Mouse (Mus musculus): ENCODE data around the gene Mindy1.

The Mindy1 gene

DNA sequence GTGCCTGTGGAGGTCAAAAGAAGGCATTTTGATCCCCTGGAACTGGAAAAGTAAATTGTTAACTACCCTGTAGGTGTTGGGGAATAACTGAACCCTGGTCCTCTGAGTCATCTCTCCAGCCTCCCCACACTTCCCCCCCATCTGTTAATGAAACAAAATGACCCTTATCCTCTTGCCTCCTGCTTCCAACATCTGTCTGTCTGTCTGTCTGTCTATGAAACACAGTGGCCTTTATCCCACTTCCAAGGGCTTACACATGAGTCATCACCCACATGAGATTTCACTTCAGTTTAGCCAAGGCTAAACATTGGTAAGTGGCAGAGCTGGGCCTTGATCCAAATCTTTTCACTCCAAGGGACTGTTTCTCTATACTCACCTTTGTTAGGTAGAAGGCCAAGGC is 13.3 kb upstream of the Mindy1 start:
- in situ Hi-C loops (cut with MseI, MboI): no loop called here

DNA sequence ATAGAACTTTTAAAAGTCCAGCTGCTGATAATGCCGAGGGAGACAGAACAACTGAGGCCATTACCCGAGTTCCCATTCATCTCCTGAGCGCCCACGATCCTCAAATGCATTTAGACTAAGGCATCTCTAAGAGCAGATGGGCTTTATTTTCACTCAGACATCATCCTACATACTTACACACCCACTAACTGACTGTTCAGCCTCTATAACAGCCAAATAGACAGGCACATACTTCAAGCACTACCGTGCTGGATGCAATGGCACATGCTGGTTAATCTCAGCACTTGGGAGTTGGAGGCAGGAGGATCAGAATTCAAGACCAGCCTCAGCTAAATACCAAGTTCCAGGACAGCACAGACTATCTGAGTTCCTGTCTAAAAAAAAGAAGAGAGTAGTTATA is 11.4 kb upstream of the Mindy1 start:
- in situ Hi-C loops (cut with MseI, MboI): no loop called here

DNA sequence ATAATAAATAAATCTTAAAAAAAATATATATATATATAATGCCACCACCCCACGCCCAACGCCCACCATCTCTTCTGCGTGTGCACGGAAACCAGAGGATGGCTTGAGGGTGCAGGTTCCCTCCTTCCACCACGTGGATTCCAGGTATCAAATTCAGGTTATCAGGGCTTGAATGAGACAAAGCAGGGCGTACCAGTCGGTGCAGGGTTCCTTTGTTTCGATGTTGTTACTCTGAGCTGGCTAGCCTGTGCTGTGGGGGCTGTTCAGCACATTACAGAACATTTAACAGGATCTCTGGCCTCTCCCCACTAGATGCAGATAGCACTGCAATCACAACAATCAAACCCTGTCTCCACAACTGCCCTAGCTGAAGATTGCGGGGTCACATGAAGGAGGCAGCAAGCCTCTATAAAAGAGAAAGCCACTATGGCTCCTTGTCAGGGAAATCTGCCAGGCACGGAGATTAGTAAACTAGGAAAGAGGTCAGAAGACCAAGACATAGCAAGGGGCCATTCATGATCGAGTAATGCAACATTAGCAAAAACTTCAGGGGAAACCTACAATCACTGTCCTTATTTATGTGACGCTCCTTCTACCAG is 10.3 kb upstream of the Mindy1 start:
- in situ Hi-C loops (cut with MseI, MboI): no loop called here

DNA sequence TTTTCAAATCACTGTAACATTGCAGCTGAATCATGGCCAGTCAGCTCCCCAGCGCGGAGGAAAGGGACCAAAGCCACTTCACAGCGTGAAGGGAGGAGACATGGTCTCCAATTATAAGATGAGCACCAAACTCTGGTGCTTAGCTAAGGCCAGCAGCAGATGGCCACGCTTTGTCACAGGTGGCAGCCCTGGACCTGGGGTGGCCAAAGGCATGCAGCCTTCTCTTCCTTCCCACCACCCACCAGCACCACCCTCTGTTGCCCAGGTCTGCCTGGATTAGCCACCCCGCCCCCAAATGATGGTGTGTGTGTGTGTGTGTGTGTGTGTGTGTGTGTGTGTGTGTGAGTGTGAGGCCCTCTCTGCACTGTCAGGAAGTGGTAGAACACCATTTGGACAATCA is 7.7 kb upstream of the Mindy1 start:
- in situ Hi-C loops (cut with MseI, MboI): no loop called here

DNA sequence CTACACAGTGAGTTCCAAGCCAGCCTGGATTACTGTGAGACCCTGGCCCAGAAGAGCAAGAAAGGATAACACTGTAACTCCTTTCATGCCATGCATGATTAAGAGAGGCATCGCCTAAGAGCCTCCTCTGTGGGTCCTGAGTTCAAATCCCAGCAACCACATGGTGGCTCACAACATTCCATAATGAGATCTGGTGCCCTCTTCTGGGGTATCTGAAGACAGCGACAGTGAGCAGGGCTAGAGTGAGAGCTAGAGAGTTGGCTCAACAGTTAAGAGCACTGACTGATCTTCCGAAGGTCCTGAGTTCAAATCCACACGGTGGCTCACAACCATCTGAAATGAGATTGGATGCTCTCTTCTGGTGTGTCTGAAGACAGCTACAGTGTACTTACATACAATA is 6.7 kb upstream of the Mindy1 start:
- in situ Hi-C loops (cut with MseI, MboI): no loop called here

DNA sequence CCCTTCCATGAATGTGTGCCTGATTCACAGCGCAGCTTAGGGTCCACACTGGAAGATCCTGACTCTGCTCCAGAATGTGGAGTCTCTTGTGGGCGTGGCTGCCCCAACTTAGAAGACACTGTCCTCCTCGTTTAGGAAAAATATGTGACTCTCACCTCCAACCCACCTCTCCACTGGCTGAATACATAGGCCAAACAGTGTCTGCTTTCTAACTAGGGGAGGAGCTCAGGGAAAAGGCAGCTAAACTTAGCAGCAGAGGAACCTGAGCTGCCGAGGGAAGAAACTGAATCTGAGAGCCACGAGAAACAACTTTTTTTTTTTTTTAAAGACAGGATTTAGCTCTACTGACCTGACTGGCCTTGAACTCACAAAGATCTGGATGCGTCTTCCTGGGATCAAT is 6.0 kb upstream of the Mindy1 start:
- in situ Hi-C loops (cut with MseI, MboI): no loop called here

DNA sequence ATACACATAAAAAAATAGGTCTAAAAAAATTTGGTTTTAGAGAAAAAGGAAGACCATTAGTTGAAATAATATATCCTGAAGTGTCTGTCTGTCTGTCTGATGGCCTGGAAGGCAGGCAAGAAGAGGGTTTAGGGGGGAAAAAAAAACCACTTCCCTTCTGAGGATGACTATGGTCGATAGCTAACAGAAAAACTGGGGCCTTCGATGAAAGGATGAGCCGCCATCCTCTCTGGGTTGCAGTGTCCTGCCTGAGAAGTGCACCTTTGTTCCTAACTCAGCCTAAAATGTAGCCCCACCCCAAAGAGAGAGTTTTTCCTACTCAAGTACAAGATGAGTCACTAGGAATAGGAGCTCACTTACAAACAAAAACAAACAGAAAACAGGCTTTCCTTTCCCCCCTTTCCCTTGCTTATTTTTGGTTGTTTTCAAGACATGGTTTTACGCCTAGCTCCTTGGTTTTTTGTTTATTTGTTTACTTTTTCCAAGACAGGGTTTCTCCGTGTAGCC is 4.7 kb upstream of the Mindy1 start:
- in situ Hi-C loops (cut with MseI, MboI): no loop called here

DNA sequence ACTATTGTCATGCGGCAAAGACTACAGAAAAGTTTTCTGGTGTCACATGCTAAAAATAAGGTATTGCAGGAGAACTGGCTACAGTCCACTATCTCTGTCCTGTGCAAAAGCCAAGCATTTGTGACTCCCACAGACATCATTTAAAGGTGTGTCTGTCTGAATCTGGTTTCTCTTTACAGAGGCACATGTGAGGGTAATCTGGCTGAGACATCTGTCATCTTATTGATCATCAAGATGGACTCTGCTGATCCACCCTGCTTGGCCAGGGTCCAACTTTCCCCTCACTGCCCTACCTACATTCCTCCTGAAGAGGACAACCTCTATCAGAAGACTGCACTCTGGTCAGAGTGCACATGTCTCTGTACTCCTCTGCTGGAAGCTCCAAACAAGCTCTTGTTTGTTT is 4.0 kb upstream of the Mindy1 start:
- in situ Hi-C loops (cut with MseI, MboI): no loop called here

DNA sequence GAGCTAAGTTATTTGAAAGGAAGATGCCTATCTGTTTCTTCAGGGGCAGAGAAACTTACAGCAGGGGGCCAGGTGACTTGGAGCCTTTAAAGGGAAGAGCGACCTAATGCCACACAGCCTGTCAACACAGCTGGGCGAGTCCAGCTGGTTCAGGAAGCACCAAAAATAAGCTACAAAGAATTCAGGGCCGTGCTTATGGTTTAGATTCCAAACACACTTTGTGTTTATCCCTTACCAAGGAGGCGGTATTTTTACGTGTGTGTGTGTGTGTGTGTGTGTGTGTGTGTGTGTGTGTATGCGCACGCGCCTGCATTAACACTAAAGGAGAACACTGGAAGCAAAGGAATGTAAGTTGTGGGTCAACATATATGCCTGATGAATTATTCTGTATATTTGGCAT is 398 bp upstream of the Mindy1 start:
- in situ Hi-C loops (cut with MseI, MboI): no loop called here

DNA sequence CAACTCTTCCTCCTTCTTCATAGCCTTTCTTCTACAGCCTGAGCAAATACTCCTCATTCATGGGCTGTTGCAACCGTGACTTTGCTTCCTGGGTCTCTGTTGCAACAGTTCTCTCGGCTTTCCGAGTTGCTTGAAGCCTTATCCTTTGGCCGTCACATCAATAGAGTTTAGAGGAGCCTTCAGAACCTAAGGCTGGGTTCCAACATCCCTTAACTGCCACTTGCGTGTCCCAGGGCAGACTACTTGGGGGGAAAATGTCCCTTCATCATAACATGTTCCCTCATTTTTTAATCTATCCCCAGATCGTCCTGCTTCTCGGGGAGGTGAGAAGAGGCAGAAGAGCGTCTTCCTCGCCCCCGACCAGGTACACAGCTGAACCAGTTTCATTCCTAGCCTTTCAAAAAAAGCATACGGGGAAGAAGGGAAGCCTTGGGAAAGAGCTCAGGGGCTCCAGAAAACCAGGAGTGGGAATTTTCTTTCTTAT is 1.3 kb downstream of the Mindy1 start:
- in situ Hi-C loops (cut with MseI, MboI): no loop called here

DNA sequence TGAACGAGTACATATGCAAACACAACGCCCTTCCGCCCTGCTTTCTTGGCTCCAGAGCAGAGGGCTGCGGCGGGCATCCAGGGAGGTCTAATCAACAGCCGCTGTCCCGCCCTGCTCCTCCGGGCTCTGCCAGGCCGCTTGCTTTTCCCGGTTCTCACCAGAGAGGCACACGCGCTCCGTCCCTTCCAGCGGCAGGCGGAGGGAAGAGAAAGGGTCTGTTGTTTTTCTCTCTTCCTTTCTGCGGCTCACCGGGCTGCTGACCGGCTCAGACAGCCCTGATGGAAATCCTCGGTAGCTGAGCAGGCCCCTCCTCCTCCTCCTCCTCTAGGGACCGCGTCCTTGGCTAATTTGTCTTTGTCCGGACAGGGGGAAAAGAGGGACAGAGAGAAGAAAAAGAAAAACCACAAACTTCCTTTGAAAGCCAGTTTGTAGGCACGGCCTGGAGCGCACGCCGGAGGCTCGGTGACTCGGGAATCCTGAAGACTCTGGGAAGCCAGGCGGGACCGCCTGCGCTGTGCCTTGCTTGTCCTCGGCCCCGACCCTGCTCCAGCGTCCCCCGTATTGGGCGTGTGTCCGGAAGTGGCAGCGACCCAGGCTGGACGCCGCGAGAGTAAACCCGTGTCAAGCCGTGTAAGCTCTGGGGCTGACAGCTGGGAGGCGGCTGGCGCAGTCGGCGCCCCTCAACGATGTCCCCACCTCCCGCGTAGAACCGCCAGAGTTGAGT is 1.9 kb downstream of the Mindy1 start:
- in situ Hi-C loops (cut with MseI, MboI): no loop called here

DNA sequence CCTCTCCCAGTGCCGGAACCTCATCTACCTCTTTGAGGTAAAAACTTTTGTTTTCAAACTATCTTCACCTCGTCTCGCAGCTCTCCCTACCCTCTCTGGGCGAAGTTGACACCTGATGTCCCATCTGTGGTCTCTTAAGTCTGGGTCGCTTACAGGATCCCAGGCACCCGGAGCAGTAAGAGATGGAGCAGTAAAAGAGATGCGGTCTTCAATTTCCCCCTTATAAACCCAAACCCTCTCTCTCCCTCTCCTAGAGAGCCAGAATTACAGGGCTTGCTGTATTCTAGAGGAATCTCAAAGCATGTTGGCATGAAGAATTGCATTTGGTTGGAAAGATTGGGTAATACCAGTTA is 2.4 kb downstream of the Mindy1 start:
- in situ Hi-C loops (cut with MseI, MboI): no loop called here

DNA sequence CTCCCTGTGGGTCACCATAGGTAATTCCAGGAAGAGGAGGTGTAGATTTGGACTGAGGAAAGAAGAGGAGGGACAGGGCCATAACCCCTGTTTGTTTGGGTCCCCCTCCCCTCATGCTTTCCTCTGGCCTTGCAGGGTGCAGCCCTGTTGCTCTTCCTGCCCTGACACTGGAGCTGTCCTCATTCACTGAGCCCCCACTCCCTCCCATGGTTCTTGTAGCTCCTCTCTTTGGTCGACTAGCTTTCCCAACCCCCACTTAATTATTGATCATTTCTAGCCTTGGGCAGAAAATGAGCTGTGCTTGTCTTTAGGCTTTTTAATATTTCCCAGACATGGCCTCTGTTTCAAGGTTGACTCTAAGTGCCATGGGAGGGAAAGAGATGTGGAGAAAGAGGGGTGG is 2.9 kb downstream of the Mindy1 start:
- in situ Hi-C loops (cut with MseI, MboI): no loop called here

DNA sequence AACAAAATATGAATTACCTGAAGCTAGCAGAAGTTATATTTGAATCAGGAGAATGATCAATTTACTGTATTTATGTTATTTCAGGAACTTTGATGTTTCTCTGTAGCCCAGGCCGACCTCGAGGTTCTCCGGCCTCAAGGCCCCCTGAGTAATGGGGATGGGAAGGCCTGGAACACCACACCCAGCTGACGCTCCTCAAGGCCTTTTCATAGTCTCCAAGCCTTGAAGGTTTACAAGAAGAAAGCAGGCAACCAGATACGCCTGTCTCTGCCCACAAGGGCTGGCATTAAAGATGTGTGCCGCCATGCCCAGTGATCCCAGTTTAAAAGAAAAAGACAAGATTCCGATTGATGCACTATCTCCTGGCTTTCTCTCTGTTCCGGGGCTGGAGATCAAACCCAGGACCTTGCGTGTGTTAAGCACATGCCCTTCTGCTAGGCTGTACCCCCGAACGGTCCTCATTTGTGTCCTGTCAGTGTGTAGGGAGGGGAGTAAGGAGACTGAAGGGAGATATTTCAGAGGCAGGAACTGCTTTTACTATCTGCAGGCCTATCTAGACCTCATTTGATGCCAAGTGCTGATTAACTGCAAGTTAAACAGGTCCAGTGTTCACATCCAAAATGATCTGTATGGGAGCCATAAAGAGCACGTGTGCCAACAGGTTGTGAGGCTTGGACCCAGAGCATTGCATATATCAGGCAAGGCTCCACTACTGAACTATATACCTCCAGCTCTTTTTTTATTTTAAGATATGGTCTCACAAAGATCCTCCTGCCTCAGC is 3.5 kb downstream of the Mindy1 start:
- in situ Hi-C loops (cut with MseI, MboI): no loop called here

DNA sequence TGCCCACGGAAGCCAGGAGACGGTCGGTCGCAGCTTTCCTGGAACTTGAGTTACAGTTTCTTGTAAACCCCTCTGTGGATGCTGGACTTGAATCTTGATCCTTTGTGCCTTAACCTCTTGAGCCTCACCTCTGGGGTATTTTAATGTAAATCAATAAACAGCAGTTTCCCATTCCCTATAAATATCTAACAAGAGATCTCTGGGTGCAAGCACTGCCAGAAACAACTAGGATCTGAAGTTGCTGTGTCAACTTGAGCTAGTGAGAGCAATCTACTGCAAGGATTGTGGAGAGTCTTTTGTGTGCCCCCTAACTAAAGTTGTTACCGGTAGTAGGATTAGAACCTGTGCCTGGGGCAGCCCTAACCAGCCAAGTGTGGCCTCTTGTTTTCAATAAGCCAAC is 4.2 kb downstream of the Mindy1 start:
- in situ Hi-C loops (cut with MseI, MboI): no loop called here

DNA sequence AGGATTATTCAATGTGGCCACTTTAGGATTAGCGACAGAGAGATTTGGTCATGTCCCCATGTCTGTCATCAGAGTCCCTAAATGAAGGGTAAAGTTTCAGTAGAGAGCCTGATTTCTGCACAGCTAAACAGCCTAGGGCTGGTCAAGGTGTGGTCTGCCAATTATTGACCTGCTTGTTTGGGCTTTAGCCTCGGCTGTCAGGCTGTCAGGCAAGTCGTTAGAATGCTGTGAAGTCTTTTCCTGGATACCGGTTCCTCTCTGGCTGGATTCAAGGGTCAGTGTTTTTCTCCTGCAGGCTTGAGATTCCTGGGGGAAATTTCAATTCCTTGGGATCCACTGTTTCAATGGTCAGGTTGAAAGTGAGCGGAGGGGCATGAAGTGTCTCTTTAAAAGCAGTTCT is 4.9 kb downstream of the Mindy1 start:
- in situ Hi-C loops (cut with MseI, MboI): no loop called here

DNA sequence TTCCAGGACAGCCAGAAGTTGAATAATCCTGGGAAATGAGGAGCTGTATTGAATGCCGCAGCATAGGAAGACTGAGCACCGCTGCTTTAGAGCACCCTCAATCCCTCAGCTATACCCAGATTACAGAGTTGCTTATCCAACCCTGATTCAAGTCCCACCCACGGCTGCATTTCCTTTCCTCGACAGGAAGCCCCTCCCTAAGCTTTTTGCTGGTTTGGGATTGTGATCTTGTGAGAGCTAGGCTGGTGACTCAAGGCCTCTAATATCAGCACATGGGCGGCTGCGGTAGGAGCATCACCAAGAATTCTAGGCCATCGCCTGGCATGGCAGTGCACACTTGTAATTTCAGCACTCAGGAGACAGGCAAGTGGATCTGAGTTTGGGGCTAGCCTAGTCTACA is 5.4 kb downstream of the Mindy1 start:
- in situ Hi-C loops (cut with MseI, MboI): no loop called here

DNA sequence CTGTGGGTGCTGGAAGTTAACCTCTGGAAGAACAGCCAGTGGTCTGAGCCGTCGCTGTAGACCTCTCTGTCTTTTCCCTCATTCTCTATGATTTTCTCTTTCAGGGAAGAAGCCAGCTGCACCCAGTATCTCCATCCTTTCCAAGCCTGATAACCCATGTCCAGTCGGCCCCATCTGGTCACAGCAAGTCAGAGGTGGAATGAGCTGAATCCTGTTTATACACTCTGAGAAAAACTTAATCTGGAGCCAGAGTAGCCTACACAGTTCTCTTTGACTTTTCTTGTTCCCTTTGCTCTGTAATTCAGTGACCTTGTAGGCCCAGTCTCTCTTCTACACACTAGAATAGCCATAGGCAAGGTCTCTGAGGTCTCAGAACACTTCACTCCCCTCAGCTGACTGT is 6.4 kb downstream of the Mindy1 start:
- in situ Hi-C loops (cut with MseI, MboI): no loop called here

DNA sequence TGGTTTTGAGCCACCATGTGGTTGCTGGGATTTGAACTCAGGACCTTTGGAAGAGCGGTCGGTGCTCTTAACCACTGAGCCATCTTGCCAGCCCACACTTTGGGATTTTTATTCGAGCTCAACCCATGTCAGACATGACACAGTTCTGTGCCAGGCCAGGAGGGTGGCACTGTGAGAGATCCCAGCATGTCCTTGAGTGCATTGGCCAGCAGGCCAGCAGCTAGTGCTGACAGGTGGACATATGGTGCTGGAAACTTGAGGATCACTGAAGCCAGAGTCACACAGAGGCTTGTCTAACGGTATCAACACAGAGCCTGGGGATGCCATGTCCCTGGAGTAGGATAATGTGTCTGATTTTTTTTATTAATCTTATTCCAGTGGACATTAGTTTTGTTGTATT is 8.3 kb downstream of the Mindy1 start:
- in situ Hi-C loops (cut with MseI, MboI): no loop called here

DNA sequence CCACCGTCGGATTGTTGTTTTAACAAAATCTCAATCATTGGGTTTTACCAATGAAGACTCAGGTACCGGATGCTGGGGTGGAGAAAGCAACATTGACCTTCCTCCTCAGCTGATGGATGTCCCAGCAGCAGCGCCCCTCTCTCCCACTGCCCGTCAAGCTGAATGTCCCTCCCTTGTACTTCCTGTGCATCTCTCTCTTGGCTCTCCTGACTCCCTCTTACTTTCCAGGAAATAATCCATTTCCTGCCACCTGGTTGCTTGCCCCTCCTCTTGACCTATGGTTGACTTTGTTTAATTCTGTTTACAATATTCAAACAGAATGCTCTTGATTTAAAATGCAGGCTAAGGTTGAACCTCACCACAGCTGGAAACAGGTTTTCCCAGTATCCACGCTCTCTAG is 9.0 kb downstream of the Mindy1 start:
- in situ Hi-C loops (cut with MseI, MboI): no loop called here

DNA sequence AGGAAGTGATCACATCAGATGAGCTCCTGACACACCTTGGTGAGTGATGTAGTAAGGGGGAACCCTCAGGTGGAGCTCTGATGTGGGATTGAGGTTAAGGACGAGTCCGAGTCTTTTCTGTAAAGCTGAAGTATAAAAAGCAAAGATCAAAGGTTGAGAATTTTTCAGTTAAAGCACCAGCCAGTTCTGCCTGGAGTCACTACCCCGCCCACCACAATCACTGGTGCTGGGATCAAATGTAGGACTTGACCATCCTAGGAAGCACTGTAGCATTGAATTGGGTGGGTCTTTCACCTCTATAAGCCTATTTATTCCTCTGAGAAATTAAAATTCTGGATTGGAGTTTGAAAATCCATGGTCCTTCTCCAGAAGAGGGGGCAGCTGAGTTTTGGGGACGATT is 9.9 kb downstream of the Mindy1 start:
- in situ Hi-C loops (cut with MseI, MboI): no loop called here

DNA sequence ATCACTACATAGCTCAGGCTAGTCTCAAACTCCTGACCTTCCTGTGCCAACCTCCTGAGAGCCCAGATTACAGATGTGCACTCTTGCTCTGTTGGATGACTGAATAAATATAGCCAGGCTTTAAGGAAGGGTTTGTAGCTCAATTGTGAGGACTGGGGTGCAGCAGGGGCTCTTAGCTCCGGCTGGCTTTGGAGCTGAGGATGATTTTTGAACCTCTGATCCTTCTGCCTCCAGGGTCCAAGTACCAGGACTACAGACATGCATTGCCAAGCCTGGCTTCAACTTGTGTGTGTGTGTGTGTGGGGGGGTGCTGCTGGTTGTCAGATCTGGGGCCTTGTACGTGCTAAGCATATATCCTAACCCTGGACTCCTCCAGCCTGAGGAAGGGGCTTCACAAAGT is 11.8 kb downstream of the Mindy1 start:
- in situ Hi-C loops (cut with MseI, MboI): no loop called here

DNA sequence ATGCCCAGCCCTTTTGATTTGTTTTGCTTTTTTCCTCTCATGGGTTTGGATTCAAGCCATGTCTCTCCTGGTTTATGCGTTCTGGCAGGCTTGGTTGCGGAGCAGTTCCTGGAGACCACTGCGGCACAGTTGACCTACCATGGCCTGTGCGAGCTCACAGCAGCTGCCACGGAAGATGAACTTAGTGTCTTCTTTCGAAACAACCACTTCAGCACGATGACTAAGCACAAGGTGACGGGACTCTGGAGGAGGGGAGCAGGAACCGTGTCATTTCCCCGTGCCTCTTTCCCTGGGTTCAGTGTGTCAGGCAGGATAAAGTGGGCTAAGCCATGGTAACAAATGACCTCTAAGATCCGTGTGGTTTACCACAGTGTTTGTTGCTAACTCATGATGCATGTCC is 12.4 kb downstream of the Mindy1 start:
- in situ Hi-C loops (cut with MseI, MboI): no loop called here

Data from mouse trophoblast stem cell (cell line).